Mouse (Mus musculus): ENCODE results near the gene Igf2bp1. TPM values are rescaled to one million over a fixed set of nuclear protein-coding genes. Genes with fewer than 3 reads are reported as not detected.
"Not testable (repeated sequence)": the region's sequence is repeated elsewhere in the genome, so short reads cannot be mapped to it uniquely, and the experiment has no call there.

Gene Igf2bp1
- total RNA-seq, 1 experiment from 2014 or later = not detected

DNA sequence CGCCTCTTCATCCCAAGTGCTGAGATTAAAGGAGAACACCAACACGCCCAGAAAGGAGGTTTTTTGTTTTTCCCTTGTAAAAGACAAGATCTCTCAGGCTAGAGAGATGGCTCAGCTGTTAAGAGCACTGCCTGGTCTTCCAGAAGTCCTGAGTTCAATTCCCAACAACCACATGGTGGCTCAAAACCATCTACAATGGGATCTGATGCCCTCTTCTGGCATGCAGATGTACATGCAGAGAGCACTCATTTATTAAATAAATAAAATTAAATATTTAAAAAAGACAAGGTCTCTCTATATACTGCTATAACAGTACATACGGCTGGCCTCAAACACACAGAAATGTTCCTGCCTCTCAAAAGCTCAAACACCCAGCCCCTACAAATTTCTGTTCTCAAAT, 27.3 kb downstream of the Igf2bp1 start:
- ATAC-seq (ENCODE audit: extremely low read depth, insufficient number of reproducible peaks, low FRiP score, poor library complexity, severe bottlenecking) = no peak

GRCm38 (mm10) chr11:95976290-95976689, 29.4 kb downstream of the Igf2bp1 start:
- no peak for ATAC-seq (ENCODE audit: extremely low read depth, insufficient number of reproducible peaks, low FRiP score, poor library complexity, severe bottlenecking)

- ATAC-seq (ENCODE audit: extremely low read depth, insufficient number of reproducible peaks, low FRiP score, poor library complexity, severe bottlenecking) = no peak
Measured at GRCm38 (mm10) chr11:95975694-95976093, 30.0 kb downstream of the Igf2bp1 start.

DNA sequence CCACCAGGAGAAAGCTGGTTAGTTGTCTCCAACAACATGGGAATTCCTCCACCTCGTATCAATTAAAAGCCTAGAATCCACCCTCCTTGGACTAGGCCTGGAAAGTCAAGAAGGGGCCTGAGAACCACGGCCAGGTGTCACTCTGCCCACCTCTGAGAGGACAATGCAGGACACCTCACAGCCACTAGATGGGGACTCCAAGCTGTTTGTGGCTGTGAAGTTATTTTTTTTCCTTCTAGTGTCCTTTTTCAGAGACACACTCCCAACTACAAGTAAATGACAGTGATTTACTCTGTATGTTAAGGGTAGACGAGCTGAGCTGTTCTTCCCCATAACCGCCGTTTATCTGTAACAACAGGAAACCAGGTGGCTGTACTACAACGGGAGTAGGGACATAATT, 32.6 kb downstream of the Igf2bp1 start:
- no peak for ATAC-seq (ENCODE audit: extremely low read depth, insufficient number of reproducible peaks, low FRiP score, poor library complexity, severe bottlenecking)

- ATAC-seq (ENCODE audit: extremely low read depth, insufficient number of reproducible peaks, low FRiP score, poor library complexity, severe bottlenecking) = no peak
Measured at GRCm38 (mm10) chr11:95963304-95963703, 42.4 kb downstream of the Igf2bp1 start.

GRCm38 (mm10) chr11:95959152-95959551, 46.6 kb downstream of the Igf2bp1 start:
- ATAC-seq (ENCODE audit: extremely low read depth, insufficient number of reproducible peaks, low FRiP score, poor library complexity, severe bottlenecking) = no peak

- no peak for ATAC-seq (ENCODE audit: extremely low read depth, insufficient number of reproducible peaks, low FRiP score, poor library complexity, severe bottlenecking)
Measured at GRCm38 (mm10) chr11:95958251-95958650, 47.5 kb downstream of the Igf2bp1 start.

DNA sequence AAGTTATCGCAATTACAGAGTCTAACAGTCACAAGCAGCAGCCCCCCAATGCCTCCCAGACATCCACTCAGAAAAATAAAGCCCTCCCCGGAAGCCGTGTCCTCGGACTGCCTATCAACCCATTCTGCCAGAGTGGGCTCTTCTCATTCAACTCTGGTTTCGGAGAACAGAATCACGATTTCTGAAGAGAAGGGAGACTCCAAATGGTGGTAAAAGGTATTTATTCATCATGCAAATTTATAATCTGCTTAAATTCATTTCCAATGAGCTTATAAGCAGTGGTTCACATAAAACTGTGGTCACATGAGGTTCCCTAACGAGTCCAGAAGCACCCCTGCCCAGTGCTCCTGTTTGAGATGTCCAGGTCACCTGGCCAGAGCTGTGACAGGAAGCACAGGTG, 48.3 kb downstream of the Igf2bp1 start:
- no peak for ATAC-seq (ENCODE audit: extremely low read depth, insufficient number of reproducible peaks, low FRiP score, poor library complexity, severe bottlenecking)

DNA sequence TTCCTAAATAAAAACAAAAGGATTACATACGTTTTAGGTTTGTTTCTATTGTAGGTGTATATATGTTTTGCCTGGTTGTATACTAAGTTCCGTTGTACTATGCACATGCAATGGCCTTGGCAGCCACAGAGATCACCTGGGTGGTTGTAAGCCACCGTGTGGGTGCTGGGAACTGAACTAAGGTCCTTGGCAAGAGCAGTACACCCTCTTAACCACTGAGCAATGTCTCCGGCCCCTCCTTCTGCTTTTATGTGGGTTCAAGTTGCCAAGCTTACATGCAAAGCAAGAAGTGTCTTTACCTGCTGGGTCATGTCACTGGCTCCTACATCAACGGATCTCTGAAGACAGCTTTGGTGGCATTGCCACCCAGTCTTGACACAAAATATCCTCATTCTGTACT, 52.4 kb downstream of the Igf2bp1 start:
- ATAC-seq (ENCODE audit: extremely low read depth, insufficient number of reproducible peaks, low FRiP score, poor library complexity, severe bottlenecking) = no peak

- ATAC-seq (ENCODE audit: extremely low read depth, insufficient number of reproducible peaks, low FRiP score, poor library complexity, severe bottlenecking) = no peak
Measured at GRCm38 (mm10) chr11:95945838-95946472, 59.8 kb downstream of the Igf2bp1 start.

GRCm38 (mm10) chr11:95939828-95940507, 65.8 kb downstream of the Igf2bp1 start:
- ATAC-seq (ENCODE audit: extremely low read depth, insufficient number of reproducible peaks, low FRiP score, poor library complexity, severe bottlenecking) = no peak

DNA sequence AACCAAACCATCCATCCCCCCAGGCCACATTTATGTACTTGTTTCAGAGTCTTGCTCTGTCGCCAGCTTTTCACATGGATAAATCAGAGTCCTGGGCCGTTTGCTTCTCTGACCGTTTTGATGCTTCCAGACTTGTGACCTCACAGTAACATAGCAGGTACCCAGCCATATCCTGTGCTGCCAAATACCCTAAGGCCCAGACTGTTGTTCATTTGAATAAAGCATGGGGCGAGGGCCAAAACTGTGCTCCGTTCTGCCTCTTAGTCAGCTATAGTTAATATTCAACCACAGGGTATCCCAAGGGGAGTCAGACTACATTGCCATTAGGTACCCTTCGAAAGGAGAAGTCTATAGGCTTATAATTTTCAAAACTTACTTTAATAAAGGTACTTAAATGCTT, 69.3 kb downstream of the Igf2bp1 start:
- no peak for ATAC-seq (ENCODE audit: extremely low read depth, insufficient number of reproducible peaks, low FRiP score, poor library complexity, severe bottlenecking)

DNA sequence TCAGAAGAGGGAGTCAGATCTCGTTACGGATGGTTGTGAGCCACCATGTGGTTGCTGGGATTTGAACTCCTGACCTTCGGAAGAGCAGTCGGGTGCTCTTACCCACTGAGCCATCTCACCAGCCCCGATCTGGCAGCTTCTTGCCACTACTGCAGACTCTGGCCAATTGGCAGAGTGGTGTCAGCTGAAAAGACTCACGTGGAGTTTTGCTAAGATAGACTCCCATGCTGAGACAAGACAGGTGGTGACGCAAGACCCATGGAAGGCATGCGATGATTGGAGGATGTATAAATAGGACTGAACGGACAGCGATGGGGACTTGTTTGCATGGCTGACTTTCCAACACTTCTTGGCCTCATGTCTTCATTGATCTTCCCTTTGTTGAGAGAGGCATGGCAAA, 73.6 kb downstream of the Igf2bp1 start:
- ATAC-seq (ENCODE audit: extremely low read depth, insufficient number of reproducible peaks, low FRiP score, poor library complexity, severe bottlenecking) = not testable (repeated sequence)

- ATAC-seq (ENCODE audit: extremely low read depth, insufficient number of reproducible peaks, low FRiP score, poor library complexity, severe bottlenecking) = no peak
Measured at GRCm38 (mm10) chr11:95926398-95926797, 79.3 kb downstream of the Igf2bp1 start.

- ATAC-seq (ENCODE audit: extremely low read depth, insufficient number of reproducible peaks, low FRiP score, poor library complexity, severe bottlenecking) = no peak
Measured at GRCm38 (mm10) chr11:95925976-95926375, 79.8 kb downstream of the Igf2bp1 start.

GRCm38 (mm10) chr11:95924215-95924614, 81.5 kb downstream of the Igf2bp1 start:
- no peak for ATAC-seq (ENCODE audit: extremely low read depth, insufficient number of reproducible peaks, low FRiP score, poor library complexity, severe bottlenecking)

GRCm38 (mm10) chr11:95923477-95923876, 82.3 kb downstream of the Igf2bp1 start:
- ATAC-seq (ENCODE audit: extremely low read depth, insufficient number of reproducible peaks, low FRiP score, poor library complexity, severe bottlenecking) = not testable (repeated sequence)

GRCm38 (mm10) chr11:95921991-95922621, 83.6 kb downstream of the Igf2bp1 start:
- ATAC-seq (ENCODE audit: extremely low read depth, insufficient number of reproducible peaks, low FRiP score, poor library complexity, severe bottlenecking) = no peak

DNA sequence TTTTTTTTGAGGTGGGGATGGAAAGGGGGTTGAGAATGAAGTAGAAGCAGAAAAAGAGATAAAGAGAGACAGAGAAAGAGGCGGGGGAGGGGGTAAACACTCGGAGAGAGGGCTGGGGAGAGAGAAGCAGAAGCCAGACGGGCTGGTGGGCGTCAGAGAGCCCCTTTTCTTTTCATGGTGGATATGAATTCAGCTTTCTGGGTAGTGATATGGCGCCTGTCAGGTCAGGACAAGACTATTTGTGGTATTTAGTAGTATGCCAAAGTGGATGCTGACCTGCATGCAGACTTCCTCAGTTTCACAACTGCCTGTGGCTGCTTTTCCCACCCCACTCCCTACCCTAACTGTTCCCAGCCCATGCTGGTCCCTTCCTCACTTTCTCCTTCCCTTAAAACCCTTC, 89.3 kb downstream of the Igf2bp1 start:
- ATAC-seq (ENCODE audit: extremely low read depth, insufficient number of reproducible peaks, low FRiP score, poor library complexity, severe bottlenecking) = no peak

DNA sequence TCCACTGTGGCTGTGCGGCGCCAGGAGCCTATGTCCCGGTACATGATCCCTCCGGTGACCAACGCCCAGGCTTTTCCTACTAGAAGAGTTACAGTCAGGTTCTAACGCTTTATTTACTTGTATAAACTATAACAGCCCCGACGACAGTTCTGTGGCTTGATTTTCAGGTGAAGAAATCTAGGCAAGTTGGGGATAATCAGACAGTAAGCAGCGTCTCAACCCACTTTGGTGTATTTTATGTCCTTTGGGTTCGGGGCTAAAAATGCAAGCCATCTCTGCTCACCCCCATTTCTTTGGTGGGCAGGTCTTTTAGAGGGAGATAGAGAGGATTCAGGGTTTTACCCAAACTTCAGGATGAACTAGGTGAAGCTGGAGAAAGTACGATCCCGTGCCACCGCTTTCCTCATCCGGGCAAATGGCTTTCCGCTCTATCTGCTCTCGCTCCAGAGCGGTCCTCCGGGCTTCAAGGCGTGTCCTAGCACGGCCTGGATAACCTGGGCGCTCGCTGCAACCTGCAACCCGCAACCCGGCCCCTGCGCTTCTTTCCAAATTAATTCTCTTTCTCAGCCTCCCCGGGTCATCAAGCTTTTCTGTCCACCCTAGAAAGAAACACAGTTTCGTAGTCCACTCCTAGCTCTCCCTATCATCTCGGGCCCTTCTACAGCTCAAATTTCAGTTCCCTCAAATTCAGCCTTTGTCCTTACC, 90.6 kb downstream of the Igf2bp1 start:
- no peak for ATAC-seq (ENCODE audit: extremely low read depth, insufficient number of reproducible peaks, low FRiP score, poor library complexity, severe bottlenecking)

Data from neutrophil, adult 5-6 weeks (primary cell).